Mouse (Mus musculus): ENCODE results near the gene Cox8a.

GRCm38 (mm10) chr19:7261476-7261875, 44.1 kb upstream of the Cox8a start:
- TF ChIP-seq CTCF (IDR thresholded peaks at IDR 0.05; ENCODE audit: borderline replicate concordance, control insufficient read depth, extremely low read depth, insufficient read depth, low read length, poor library complexity) (no peak), POLR2A (IDR thresholded peaks at IDR 0.05; ENCODE audit: control insufficient read depth, extremely low read depth, insufficient read depth, low read length, poor library complexity) (no peak)

Data from thymus, adult 2 months (tissue).